Mouse (Mus musculus) liver, adult 2 months (tissue): ENCODE results near the gene Cdc42.

ENCODE experiments used
- CTCF ChIP-seq: fragments of 200-500 bp; IDR thresholded peaks from 2 replicates; pipeline ENCODE4 v1.5.1; 2011; ENCODE audit warnings: low read depth, low read length, control low read depth
- POLR2A ChIP-seq: fragments of 200-500 bp; IDR thresholded peaks from 2 replicates; pipeline ENCODE4 v1.6.1; 2011; ENCODE audit warnings: low read length, control low read depth; ENCODE audit not compliant: insufficient read depth; ENCODE audit errors: extremely low read depth

GRCm38 (mm10) chr4:137376778-137377177 lies 19.3 kb upstream of the Cdc42 start:
- TF ChIP-seq POLR2A (no peak), CTCF (no peak)
